Mouse (Mus musculus): Measurements from ENCODE around the gene Abcg8. TPM values are rescaled to one million over a fixed set of nuclear protein-coding genes. Genes with fewer than 3 reads are reported as not detected.

Abcg8 gene
- polyA plus RNA-seq (2015; fragmentation: Nextera tagmentation; extraction: Ambion mirVana): 0.36 and 0.38 TPM in 2 replicates

DNA sequence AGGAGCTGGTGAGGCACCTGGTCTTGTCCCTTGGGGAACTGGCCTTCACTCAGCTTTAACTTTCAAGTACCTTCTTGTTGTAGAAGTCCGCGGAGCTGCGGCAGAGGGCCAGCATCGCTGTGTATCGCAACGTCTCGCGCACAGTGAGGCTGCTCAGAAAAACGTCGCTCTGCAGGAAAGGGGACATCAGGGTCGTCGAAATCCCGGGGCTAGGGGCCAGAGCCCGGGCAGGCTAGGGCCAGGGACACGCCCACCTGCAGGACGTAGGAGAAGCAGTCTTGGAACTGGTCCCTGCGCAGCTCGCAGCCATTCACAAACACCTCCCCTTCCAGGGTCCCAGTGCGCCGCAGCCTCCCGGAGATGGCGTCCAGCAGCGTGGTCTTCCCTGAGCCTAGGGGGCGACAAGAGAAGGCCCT, at the start of gene Abcg8:
Gene Abcg8 (plus strand): TSS at position 352 of the 416 bp plus-strand sequence.
- Histone ChIP-seq H3K36me3 (ENCODE audit: insufficient read depth, low read length) (no peaks in the 10 kb centered on the region), H3K27me3 (ENCODE audit: insufficient read depth, low read length) (no peaks in the 10 kb centered on the region), H3K4me1 (replicated peaks; ENCODE audit: insufficient read depth, low read length) (peaks cover 5% of the 10 kb centered on the region; the same call in 1 of the 2 replicates), H3K9me3 (replicated peaks; ENCODE audit: low read length) (no peaks in the 10 kb centered on the region), H3K27ac (no peak within 1 kb of the TSS), H3K9ac (ENCODE audit: low read depth, low read length) (peak within 1 kb of the TSS; percentile 44; the same call in 1 of the 2 replicates), H3K4me2 (ENCODE audit: low read length) (peak within 1 kb of the TSS; percentile 83), H3K4me3 (replicated peaks; ENCODE audit: low read depth, low read length) (peak within 1 kb of the TSS; percentile 33)
- WGBS: 1% methylated on average over 24 of the region's 24 CpGs
- ATAC-seq (replicated peaks; ENCODE audit: low FRiP score, low read depth): peak; percentile 19; the same call in 1 of the 2 replicates
- peak; percentile 67 for DNase-seq (ENCODE audit: low spot score)
- peak; percentile 25; the same call in 1 of the 2 replicates for TF ChIP-seq CTCF (IDR thresholded peaks at IDR 0.05; ENCODE audit: low read depth)

DNA sequence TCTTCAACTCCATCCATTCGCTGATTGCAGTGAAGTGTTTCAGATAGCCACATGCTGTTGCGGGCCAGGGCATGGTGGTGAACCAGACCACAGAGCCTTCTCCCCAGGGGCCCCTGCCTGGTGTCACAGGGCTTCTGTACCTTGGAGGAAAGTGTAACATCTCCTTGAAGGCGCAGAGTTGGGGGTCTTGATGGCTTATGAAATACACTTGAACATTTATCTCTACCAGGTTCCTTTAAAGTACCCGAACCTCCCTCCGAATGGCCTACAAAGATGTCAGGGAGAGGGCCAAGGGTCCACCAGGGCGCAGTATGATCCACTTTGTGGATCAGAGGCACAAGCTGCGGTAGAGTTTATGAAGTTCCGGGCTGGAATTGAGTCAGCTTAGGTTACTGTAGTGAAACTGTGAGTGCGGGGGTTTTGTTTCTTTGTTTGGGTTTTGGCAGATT, 49.2 kb upstream of the Abcg8 start:
- Histone ChIP-seq H3K27me3 (ENCODE audit: insufficient read depth, low read length) (no peaks in the 10 kb centered on the region), H3K9ac (ENCODE audit: low read depth, low read length) (peak overlapping the region; percentile 51), H3K4me1 (replicated peaks; ENCODE audit: insufficient read depth, low read length) (peaks cover 8% of the 10 kb centered on the region; the same call in 1 of the 2 replicates), H3K9me3 (replicated peaks; ENCODE audit: low read length) (no peaks in the 10 kb centered on the region), H3K27ac (peak overlapping the region; percentile 71), H3K4me2 (ENCODE audit: low read length) (peak overlapping the region; percentile 75), H3K36me3 (ENCODE audit: insufficient read depth, low read length) (no peaks in the 10 kb centered on the region), H3K4me3 (replicated peaks; ENCODE audit: low read depth, low read length) (peak overlapping the region; percentile 45)
- ATAC-seq (replicated peaks; ENCODE audit: low FRiP score, low read depth): peak; percentile 55
- WGBS: 15% methylated on average over 9 of the region's 9 CpGs
- DNase-seq (ENCODE audit: low spot score): peak; percentile 77
- peak; percentile 56 for TF ChIP-seq CTCF (IDR thresholded peaks at IDR 0.05; ENCODE audit: low read depth)

DNA sequence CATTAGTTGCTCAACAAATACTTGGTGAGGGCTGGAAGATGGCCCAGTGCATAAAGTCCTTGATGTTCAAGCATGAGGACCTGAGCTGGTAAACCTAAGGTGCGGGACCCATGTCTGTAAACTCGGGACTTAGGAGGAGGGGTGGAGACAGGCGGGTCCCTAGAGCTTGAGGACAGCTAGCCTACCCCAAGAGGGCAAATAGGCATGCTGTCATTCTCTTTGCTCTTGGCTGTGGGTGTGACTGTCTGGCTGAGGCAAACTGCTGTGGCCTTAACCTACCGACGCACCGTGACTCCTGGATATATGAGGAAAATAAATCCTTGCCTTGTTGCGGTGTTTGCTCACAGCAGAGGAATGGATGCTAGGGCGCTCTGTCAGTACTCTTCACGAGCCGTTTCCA, 48.4 kb upstream of the Abcg8 start:
- ATAC-seq (replicated peaks; ENCODE audit: low FRiP score, low read depth): no peak
- no peak overlapping the region for H3K9ac ChIP-seq (ENCODE audit: low read depth, low read length)
- H3K27me3 ChIP-seq (ENCODE audit: insufficient read depth, low read length): no peaks in the 10 kb centered on the region
- no peak overlapping the region for H3K4me2 ChIP-seq (ENCODE audit: low read length)
- no peak overlapping the region for H3K4me3 ChIP-seq (replicated peaks; ENCODE audit: low read depth, low read length)
- TF ChIP-seq CTCF (IDR thresholded peaks at IDR 0.05; ENCODE audit: low read depth): no peak
- WGBS: 67% methylated on average over 10 of the region's 10 CpGs
- H3K9me3 ChIP-seq (replicated peaks; ENCODE audit: low read length): no peaks in the 10 kb centered on the region
- H3K27ac ChIP-seq: no peak overlapping the region
- H3K4me1 ChIP-seq (replicated peaks; ENCODE audit: insufficient read depth, low read length): peaks cover 8% of the 10 kb centered on the region; the same call in 1 of the 2 replicates
- H3K36me3 ChIP-seq (ENCODE audit: insufficient read depth, low read length): no peaks in the 10 kb centered on the region
- DNase-seq (ENCODE audit: low spot score): no peak

DNA sequence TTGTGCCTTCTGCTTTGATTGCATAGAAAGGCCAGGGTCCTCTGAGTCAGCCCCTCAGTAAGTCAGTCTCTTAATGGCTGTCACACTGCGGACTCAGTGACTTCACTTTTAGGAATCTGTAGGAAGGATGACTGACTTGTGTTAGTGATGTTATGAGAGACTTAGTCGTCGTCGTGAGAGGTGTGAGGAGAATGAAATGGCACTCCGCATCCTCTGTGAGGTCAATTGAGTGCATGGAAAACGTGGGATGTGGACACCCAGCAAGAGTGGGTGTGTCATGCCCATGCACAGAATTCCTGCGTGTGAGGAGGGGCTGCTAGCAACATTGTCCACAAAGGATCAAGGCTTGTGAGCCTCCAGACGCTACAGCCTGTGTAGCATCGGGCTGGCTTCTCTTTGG, 47.5 kb upstream of the Abcg8 start:
- no peak for DNase-seq (ENCODE audit: low spot score)

DNA sequence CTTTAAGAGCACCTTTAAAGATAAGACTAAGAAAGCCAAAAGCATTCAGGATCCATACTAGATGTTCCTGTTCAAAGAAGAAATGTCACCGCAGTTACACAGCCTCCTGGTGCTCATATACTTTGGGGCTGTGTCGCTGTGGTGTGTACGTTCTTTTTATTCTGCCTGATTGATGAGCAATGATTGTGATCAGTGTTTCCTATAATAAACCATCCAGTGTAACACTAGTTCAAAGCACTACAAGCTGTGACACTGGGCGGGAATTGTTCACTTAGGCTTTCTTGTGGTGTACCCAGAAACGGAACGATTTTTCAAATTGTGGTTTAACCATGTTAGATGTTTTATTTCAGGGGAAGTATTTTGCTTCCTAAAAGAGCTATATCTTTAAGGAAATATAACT, 44.3 kb upstream of the Abcg8 start:
- Histone ChIP-seq H3K4me1 (replicated peaks; ENCODE audit: insufficient read depth, low read length) (peaks cover 6% of the 10 kb centered on the region; the same call in 1 of the 2 replicates), H3K4me3 (replicated peaks; ENCODE audit: low read depth, low read length) (no peak overlapping the region), H3K4me2 (ENCODE audit: low read length) (no peak overlapping the region), H3K9me3 (replicated peaks; ENCODE audit: low read length) (no peaks in the 10 kb centered on the region), H3K27ac (no peak overlapping the region), H3K27me3 (ENCODE audit: insufficient read depth, low read length) (no peaks in the 10 kb centered on the region), H3K9ac (ENCODE audit: low read depth, low read length) (no peak overlapping the region), H3K36me3 (ENCODE audit: insufficient read depth, low read length) (no peaks in the 10 kb centered on the region)
- no peak for ATAC-seq (replicated peaks; ENCODE audit: low FRiP score, low read depth)
- WGBS: 84% methylated on average over 6 of the region's 6 CpGs
- no peak for DNase-seq (ENCODE audit: low spot score)
- no peak for TF ChIP-seq CTCF (IDR thresholded peaks at IDR 0.05; ENCODE audit: low read depth)

More for the DNA sequence above, 47.5 kb upstream of the Abcg8 start:
- Histone ChIP-seq H3K27ac (no peak overlapping the region), H3K4me3 (replicated peaks; ENCODE audit: low read depth, low read length) (no peak overlapping the region), H3K27me3 (ENCODE audit: insufficient read depth, low read length) (no peaks in the 10 kb centered on the region), H3K9ac (ENCODE audit: low read depth, low read length) (no peak overlapping the region), H3K9me3 (replicated peaks; ENCODE audit: low read length) (no peaks in the 10 kb centered on the region), H3K36me3 (ENCODE audit: insufficient read depth, low read length) (no peaks in the 10 kb centered on the region), H3K4me1 (replicated peaks; ENCODE audit: insufficient read depth, low read length) (peaks cover 8% of the 10 kb centered on the region; the same call in 1 of the 2 replicates), H3K4me2 (ENCODE audit: low read length) (no peak overlapping the region)
- ATAC-seq (replicated peaks; ENCODE audit: low FRiP score, low read depth): no peak
- 82% methylated on average over 9 of the region's 9 CpGs for WGBS
- TF ChIP-seq CTCF (IDR thresholded peaks at IDR 0.05; ENCODE audit: low read depth): no peak

DNA sequence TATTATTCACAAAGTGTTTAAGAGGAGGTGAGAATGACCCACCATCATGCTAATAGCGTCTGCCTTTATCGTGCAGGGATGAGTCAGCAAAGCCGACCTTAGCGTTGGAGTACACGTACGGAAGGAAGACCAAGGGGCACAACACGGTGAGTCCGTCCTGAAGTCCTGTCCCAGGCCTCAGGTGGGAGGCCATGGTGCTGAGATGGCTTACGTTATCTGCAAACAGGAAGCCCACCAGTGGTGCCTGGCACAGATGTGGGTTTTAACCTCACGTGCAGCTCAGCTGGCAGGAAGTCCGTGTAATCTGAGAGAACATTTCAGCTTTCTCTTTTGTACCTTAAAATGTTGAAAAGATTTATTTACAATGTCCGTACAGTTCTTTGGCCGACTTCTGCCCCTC, 42.7 kb upstream of the Abcg8 start:
- Histone ChIP-seq H3K27ac (no peak overlapping the region), H3K4me2 (ENCODE audit: low read length) (no peak overlapping the region), H3K4me1 (replicated peaks; ENCODE audit: insufficient read depth, low read length) (no peaks in the 10 kb centered on the region), H3K9me3 (replicated peaks; ENCODE audit: low read length) (no peaks in the 10 kb centered on the region), H3K27me3 (ENCODE audit: insufficient read depth, low read length) (no peaks in the 10 kb centered on the region), H3K4me3 (replicated peaks; ENCODE audit: low read depth, low read length) (no peak overlapping the region), H3K9ac (ENCODE audit: low read depth, low read length) (no peak overlapping the region), H3K36me3 (ENCODE audit: insufficient read depth, low read length) (no peaks in the 10 kb centered on the region)
- WGBS: 76% methylated on average over 13 of the region's 13 CpGs
- TF ChIP-seq CTCF (IDR thresholded peaks at IDR 0.05; ENCODE audit: low read depth): no peak
- DNase-seq (ENCODE audit: low spot score): no peak
- no peak for ATAC-seq (replicated peaks; ENCODE audit: low FRiP score, low read depth)

DNA sequence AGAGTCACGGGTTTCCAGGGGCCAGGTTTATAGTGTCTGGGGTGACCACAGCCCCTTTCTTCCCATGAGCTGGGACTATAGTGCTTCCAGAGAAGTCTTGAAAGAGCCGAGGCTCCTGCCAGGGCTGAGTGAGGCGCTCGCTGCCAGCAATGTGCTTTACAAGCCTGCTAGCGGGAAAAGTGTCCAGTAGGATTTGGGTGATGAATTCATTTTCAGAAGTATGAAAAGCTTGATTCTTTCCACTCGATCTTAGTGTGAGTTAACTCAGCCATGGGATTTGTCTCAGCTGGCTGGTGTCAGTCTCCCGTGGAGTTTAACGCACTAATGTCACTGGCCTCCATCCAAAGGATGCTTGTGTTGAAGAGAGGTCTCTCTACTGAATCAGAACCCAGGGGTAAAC, 39.8 kb upstream of the Abcg8 start:
- Histone ChIP-seq H3K27me3 (ENCODE audit: insufficient read depth, low read length) (no peaks in the 10 kb centered on the region), H3K4me2 (ENCODE audit: low read length) (no peak overlapping the region), H3K4me3 (replicated peaks; ENCODE audit: low read depth, low read length) (no peak overlapping the region), H3K36me3 (ENCODE audit: insufficient read depth, low read length) (no peaks in the 10 kb centered on the region), H3K27ac (no peak overlapping the region), H3K9ac (ENCODE audit: low read depth, low read length) (no peak overlapping the region), H3K4me1 (replicated peaks; ENCODE audit: insufficient read depth, low read length) (no peaks in the 10 kb centered on the region), H3K9me3 (replicated peaks; ENCODE audit: low read length) (no peaks in the 10 kb centered on the region)
- DNase-seq (ENCODE audit: low spot score) (no peak), ATAC-seq (replicated peaks; ENCODE audit: low FRiP score, low read depth) (no peak)
- 61% methylated on average over 8 of the region's 8 CpGs for WGBS
- TF ChIP-seq CTCF (IDR thresholded peaks at IDR 0.05; ENCODE audit: low read depth): no peak
